Mouse (Mus musculus): ENCODE results near the gene Extl2.

Extl2 gene

GRCm38 (mm10) chr3:116006978-116007940, at the start of gene Extl2, which contains the start of gene Slc30a7:
Gene Extl2 (plus strand): TSS chr3:116007462.
Gene Slc30a7 (minus strand): TSS chr3:116007406.
- peak; percentile 98 for DNase-seq

DNA sequence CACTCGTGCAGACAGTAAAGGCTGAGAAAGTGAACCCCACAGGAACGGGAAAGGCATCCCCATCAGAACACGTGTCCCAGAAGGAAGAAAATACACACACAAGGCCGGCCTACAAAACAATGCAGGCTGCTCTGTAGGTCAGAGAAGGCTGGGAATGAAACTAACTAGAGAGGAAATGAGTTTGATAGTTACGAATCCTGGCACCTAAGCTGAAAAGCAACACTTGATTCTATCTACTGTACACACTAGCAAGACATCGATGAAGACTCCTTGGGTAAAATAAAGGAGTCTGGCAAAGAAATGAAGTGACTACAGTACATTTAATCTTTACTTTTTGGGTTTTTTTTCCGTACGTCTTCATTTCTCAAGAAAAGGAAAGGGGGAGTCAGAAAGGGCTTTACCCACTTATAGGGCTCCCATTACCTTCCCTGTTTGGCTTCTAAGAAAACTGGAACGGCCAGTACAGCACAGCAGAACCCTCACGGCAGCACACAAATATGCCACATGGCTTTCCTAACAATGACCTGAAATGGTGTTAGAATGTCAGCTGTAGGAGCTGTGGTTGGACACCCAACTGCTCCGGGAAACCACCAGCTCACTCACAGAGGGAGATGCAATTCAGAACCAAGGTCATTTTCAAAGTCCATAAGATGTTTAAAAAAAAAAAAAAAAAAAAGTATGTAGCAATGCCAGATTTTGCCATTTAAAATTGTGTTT, 45.8 kb upstream of the Extl2 start:
- DNase-seq: no peak

GRCm38 (mm10) chr3:115962028-115962415, 45.2 kb upstream of the Extl2 start:
- no peak for DNase-seq

GRCm38 (mm10) chr3:115963597-115963996, 43.7 kb upstream of the Extl2 start:
- no peak for DNase-seq

DNA sequence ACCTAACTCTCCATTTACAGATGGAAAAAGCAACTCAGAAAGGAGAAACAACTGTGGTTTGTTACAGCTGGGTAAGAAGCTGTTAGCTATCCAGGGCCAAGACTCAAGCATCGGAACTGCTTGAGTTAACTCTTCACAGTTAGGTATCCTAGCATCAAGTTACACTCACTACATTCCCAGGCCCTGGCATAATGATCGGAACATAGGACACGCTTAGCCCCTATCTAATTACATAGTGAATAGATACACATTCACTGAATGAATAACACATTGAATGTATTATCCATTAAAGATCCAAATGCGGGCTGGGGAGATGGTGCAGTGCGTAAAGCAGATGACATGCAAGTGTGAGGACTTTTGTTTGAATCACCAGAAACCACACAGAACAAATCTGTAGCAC, 43.2 kb upstream of the Extl2 start:
- DNase-seq: no peak

GRCm38 (mm10) chr3:115968745-115969530, 38.3 kb upstream of the Extl2 start:
- DNase-seq: no peak

DNA sequence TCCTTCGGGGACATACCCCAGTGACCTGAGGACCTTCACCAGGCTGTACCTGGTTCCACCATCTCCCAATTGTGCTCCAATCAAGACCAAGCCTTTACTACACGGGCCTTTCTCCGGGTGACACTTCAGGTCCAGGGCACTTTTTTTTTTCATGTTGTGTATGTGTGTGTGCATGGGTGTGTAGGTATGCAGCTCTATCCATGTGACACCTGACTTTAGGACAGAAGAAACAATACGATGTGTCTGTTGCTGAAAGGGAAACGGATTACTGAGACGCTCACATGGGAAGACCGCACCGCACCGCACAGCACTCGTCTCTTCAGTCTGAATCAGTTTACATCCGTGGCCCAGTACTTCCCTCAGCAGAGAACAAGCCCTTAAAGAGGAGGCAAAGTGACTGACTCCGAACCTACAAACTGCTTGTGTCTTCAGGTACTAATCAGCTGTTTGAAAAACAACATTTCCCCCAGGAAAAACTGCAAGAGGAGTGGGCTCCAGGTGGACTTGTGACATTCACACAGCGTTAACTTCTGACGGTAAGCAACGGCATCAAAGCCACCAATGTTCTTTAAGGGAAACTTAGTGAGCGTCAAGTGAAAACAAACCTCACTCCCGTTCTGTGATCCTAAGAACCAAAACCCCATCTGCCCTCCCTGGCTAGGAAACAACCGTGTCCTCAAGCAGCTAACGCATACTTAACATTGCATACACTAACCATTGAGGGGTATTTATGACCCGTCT, 36.0 kb upstream of the Extl2 start:
- DNase-seq: peak; percentile 66

GRCm38 (mm10) chr3:115971891-115972646, 35.2 kb upstream of the Extl2 start:
- no peak for DNase-seq

- peak; percentile 31 for DNase-seq
Observed at GRCm38 (mm10) chr3:115974228-115974627, 33.0 kb upstream of the Extl2 start.

DNA sequence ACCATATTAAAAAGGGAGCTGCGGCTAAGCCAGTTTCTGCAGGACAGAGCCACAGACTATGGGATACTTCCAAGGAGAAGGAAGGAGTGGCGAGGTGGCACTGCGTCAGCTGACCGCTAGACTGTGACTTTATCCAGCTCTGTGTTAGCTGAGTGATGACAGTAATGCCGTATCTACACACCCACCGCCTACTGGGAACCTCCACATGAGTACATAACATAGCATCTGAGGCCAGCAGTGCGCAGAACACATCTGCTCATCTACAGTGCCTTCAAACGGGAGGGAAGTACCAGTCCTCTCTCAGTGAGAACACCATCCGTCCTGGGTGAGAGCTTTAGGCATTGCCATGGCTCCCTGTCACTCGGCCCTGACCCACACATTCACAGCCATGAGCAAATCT, 32.3 kb upstream of the Extl2 start:
- peak; percentile 89 for DNase-seq

- no peak for DNase-seq
Observed at GRCm38 (mm10) chr3:115979000-115979399, 28.3 kb upstream of the Extl2 start.

DNA sequence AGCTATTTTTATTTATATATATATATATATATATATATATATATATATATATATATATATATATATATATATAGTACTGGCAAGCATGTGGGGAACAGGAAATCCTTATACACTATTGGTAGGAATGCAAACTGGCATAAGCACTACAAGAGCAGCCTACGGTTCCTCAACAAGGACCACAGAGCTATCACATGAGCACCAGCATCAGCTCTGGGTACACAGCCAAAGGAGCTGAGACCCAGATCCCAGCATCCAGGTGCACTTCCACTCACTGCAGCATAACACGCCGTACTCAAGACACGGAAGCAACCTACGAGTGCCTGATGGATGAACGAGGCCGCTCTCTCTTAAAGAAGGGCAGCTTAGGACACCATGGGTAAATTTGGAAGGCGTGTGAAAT, 24.0 kb upstream of the Extl2 start:
- peak; percentile 56 for DNase-seq

DNA sequence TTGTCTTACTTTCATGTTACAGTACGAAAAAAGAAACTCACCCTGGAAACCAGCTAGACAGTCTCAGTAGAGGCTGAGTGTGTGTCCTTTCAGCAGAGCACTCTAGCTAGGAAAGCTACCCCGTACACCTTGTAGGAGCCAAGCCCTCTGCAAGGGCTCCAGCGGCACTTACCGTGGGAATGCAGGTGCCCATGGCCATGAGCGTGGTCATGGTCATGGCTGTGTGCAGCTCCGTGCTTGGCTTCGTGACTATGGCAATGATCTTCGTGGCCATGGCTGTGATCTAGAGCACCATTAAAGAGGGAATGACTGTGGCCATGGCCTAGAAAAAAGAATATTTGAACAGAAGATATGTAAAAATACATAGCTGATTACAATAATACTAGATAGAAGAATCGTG, 22.6 kb upstream of the Extl2 start:
- DNase-seq: peak; percentile 54

GRCm38 (mm10) chr3:115985183-115985892, 21.9 kb upstream of the Extl2 start:
- DNase-seq: peak; percentile 89

- DNase-seq: no peak
Observed at GRCm38 (mm10) chr3:115992103-115992502, 15.2 kb upstream of the Extl2 start.

GRCm38 (mm10) chr3:115992588-115992987, 14.7 kb upstream of the Extl2 start:
- DNase-seq: no peak

DNA sequence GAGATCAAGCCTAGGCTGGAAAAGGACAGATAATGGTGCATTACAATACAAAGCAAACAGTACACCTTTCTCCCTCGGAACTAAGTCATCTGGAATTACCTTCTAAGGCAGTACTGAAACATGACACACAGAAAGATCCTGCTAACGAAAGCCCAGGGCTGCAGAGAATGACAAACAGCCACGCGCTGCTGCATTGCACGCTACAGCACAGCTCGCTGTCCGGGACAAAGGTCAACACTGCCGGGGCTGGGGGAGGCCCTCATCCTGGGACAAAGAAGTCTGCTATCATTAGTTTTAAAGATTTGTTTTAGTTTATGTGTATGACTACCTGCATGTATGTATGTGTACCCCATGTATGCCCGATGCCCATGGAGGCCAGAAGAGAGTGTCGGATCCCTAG, 14.2 kb upstream of the Extl2 start:
- peak; percentile 48 for DNase-seq

DNA sequence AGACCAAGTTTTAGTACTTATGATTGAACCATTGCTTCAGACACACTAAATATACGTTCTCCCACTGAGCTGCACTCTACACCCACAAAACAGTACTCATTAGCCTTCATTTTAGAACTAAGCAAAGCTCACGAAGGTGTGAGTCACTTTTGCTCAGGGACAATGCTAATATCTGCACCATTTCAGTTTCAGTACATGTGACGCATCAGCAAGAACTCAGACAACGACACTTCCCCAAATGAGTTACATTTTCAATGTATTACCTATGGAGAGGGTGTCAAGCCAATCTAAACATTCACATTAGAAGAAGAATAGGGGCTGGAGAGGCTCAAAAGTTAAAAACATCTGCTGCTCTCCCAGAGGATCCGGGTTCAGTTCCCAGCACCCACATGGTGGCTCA, 10.3 kb upstream of the Extl2 start:
- peak; percentile 30 for DNase-seq

DNA sequence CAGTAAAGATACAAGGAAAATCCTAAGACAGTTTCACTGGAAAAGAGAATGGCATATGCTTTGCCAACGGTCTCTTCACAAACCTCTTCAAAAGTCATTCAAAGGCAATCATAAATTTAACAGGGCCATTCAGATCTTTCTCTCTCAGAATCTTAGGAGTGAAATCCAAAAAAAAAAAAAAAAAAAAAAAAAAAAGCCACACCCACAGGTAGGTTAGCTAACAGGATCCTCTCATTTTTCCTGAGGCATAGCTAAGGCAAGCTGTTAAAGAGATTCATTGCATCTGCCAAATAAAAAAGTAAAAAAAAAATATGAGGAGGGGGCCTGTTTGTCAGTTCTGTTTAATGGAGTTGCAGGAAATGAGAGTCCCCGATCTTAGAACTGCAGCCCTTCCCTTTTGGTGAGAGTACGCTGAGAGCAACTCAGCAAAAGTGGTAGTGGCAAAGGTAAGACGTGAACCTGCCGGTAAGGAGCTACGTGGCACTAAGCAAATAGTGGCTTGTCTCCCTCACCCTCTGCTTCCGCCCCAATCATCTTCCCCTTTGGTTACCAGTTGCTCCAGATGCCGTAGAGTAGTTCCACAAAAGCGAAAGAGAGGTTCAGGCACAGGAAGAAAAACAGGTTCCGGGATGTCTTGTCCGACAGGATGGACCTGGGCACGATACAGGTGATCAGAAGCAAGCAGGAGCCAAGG, 831 bp upstream of the Extl2 start:
- no peak for DNase-seq

- peak; percentile 98 for DNase-seq
Observed at GRCm38 (mm10) chr3:116007941-116008440, 729 bp downstream of the Extl2 start.
